Mouse (Mus musculus): ENCODE data around the gene Zcwpw1. TPM values are rescaled to one million over a fixed set of nuclear protein-coding genes. Genes with fewer than 3 reads are reported as not detected.
A peak's percentile ranks its signal among the peaks of the same experiment; 100 is the strongest.

The Zcwpw1 gene
- total RNA-seq, 2 experiments from 2014 or later, result 5.7 to 8.1 TPM

DNA sequence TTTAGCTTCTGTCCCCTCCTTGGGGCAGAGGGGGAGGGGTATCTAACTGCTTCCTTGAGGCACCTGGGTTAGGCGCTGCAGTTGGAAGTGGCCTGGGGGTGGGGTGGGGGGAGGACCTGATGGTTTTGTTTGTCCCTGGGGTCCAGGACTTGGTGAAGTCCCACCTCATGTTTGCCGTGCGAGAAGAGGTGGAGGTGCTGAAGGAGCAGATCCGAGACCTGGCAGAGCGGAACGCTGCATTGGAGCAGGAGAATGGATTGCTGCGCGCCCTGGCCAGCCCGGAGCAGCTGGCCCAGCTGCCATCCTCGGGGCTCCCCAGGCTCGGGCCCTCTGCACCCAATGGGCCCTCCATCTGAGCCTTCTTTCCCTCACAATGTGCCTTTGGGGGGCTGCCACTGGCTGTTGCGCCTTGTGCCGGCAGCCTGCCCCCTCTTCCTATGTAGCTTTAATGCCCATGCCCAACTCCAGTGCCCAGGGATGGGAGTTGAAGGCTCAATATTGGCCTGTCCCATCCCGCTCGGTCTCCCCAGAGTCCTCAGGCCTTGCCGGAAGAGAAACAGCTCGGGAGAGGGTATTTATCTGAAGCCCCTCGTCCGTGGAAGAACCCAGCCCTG is 28.6 kb upstream of the Zcwpw1 start:
- peak overlapping the region; percentile 96 for H3K27ac ChIP-seq
- TF ChIP-seq CTCF (conservative IDR thresholded peaks at IDR 0.05), result no peak
- H3K4me3 ChIP-seq, result peak overlapping the region; percentile 59
- no peak for DNase-seq (ENCODE audit: low spot score in 2 of 2)

DNA sequence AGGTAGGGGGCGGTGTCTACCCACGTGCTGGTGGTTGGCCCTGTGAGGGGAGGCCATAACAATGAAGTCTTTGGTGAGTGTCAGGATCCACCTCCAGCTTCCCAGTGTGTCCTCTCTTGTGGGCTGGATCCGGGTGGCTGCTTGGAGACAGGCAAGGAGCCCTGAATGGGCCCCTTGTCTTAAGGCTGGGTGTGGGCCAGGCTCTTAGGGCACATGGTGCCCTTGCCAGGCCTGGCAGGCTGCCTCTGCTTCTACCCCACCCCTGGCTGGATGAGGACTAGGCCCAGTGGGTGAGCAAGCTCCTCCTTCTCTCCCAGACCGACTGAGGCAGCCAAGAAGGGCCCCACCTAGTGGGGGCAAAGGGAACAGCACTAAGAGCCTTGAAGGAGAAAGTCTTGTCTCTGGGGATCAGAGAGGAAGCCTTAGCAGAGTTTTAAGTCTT is 27.6 kb upstream of the Zcwpw1 start:
- TF ChIP-seq CTCF (conservative IDR thresholded peaks at IDR 0.05), result peak; percentile 90
- DNase-seq (ENCODE audit: low spot score in 2 of 2), result peak; percentile 86 to 92
- Histone ChIP-seq H3K4me3 (no peak overlapping the region), H3K27ac (peak overlapping the region; percentile 96)

DNA sequence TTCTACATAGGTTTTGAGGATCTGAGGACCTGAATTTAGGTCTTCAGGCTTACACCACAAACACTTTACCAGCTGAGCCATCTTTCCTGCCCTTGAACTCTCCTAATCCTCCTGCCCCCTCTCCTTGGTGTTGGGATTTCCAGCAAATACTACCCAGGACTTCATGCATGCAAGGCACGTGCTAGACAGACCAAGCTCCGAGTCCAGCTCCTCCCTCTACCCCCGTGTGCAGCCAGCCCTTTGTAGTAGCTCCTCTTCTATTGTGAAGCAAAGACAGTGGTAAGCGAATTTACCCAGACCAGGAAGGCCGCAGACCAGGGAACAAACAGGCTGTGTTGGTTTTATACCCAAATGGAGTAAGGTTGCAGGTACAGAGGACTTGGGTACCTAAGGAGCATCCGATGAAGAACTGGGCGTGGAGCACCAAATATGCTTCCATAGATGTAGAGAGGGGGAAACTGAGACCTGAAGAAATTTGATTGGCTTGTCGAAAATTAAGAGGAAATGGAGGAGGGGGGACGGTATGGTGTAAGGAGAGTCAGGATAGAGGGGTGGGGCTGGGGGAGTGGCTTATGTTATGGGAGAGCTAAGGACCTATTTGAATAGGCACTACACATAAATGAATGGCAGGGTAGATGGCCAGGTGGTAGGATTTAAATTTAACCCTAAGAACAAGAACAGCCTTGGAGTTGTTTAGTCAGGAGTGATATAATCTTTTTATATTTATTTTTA is 22.8 kb upstream of the Zcwpw1 start:
- Histone ChIP-seq H3K27ac (no peak overlapping the region), H3K4me3 (no peak overlapping the region)
- DNase-seq (ENCODE audit: low spot score in 2 of 2), result no peak
- TF ChIP-seq CTCF (conservative IDR thresholded peaks at IDR 0.05), result no peak

DNA sequence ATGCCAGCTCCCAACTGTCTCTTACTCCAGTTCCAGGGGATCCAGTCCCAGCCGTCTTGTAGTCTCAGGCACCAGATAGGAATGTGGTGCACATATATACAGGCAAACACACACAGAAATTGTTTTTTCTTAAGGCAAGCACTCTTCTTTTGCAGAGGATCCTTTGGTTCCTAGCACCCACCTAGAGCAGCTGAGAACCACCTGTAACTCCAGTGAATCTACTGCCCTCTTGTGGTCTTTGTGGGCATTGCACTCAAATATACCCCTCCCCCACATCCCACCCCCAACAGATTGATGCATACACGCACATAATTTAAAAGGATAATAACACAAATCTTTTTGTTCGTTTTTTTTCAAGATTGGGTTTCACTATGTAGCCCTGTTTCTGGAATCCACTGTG is 21.3 kb upstream of the Zcwpw1 start:
- peak; percentile 75 for TF ChIP-seq CTCF (conservative IDR thresholded peaks at IDR 0.05)
- DNase-seq (ENCODE audit: low spot score in 2 of 2), result no peak
- no peak overlapping the region for H3K4me3 ChIP-seq
- no peak overlapping the region for H3K27ac ChIP-seq

DNA sequence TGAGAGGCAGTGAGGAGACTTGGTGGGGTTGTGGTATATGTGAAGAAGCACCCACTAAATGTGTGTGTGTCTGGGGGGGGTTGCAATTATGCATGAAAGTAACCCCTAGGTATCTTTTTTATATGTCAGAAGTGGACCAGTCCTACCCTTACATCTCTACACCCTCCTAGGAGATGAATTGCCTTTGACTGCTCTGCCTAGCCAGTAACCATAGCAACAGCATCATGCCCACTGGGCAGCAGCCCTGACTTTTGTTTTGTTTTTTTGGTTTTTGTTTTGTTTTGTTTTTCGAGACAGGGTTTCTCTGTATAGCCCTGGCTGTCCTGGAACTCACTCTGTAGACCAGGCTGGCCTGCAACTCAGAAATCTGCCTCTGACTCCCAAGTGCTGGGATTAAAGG is 19.1 kb upstream of the Zcwpw1 start:
- TF ChIP-seq CTCF (conservative IDR thresholded peaks at IDR 0.05), result no peak
- Histone ChIP-seq H3K4me3 (no peak overlapping the region), H3K27ac (no peak overlapping the region)
- DNase-seq (ENCODE audit: low spot score in 2 of 2), result no peak

DNA sequence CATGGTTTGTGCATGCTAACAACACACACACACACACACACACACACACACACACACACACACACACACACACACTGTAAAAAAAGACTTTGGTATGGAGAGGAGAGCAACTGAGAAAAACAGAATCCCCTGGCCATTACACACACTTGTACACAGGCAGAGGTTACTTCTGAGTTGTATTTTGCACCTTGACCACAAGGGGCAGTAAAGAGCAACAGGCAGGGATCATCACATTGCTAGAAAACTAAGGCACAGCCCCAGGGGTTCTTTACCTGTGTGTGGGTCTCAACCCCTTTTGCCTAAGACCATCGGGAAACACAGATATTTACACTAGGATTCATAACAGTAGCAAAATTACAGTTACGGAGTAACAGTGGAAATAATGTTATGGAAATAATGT is 16.9 kb upstream of the Zcwpw1 start:
- DNase-seq (ENCODE audit: low spot score in 2 of 2), result no peak
- no peak overlapping the region for H3K4me3 ChIP-seq
- H3K27ac ChIP-seq, result no peak overlapping the region
- TF ChIP-seq CTCF (conservative IDR thresholded peaks at IDR 0.05), result peak; percentile 79

DNA sequence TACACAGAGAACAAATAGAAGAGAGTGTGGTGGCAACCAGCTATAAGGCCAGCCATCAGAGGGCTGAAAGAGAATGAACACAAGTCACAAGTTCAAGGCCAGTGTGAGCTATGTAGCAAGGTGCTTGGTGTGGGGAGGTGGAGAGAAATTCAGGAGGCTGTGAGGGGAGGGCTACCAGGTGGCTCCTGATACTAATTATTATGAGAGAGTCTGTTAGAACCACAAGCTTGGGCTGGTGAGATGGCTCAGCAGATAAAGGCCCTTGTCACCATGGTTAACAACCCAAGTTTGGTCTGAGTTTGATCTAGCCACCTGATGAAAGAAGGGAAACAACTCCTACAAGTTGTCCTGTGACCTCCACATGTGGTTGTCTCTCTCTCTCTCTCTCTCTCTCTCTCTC is 14.8 kb upstream of the Zcwpw1 start:
- H3K4me3 ChIP-seq, result no peak overlapping the region
- TF ChIP-seq CTCF (conservative IDR thresholded peaks at IDR 0.05), result no peak
- DNase-seq (ENCODE audit: low spot score in 2 of 2), result no peak
- H3K27ac ChIP-seq, result no peak overlapping the region

DNA sequence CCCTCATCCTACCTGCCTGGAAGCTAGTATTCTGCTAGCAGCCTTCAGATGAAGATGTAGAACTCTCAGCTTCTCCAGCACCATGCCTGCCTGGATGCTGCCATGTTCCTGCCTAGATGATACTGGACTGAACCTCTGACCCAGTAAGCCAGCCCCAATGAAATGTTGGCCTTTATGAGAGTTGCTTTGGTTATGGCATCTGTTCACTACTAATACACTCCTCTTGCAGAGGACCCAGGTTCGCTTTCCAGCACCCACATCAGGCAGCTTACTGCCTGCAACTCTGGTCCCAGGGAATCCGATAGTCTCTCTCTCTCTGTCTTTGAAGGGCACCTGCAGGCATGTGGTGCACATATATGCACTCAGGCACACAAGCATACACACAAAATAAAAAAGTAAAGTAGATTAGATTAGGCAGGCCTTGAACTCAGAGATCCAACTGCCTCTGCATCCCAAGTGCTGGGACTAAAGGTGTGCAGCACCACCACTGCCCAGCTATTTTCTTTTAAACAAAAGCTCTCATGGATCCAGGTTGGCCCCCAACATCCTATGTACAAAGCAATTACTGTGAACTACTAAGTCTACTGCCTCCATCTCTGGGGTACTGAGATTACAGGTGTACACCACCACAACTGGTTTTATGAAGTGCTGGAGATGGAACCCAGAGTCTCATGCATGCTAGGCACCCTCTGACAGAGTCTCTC is 11.9 kb upstream of the Zcwpw1 start:
- DNase-seq (ENCODE audit: low spot score in 2 of 2), result no peak
- H3K27ac ChIP-seq, result no peak overlapping the region
- TF ChIP-seq CTCF (conservative IDR thresholded peaks at IDR 0.05), result no peak

DNA sequence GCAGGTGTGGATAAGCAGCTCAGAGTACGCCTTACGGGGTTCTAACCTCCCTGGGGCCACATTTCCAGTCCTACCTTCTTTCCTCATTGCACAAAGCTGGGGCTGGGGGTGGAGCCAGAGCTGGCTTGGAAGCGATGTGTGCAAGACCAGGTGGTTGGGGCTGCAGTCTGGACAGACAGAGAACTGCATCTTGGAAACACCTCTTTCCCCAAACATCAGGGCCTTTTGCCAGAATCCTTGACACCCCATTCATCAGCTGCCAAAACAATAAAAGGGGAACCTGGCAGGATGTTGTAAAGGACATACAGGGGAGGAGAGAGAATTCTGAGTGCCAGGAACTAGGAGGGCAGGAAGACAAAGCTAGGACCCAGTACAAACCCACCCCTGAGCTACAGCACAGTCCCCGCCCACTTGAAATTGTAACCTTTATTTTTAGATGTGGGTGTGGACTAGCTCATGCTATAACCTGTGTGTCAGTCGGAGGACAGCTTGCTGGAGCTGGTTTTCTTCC is 11.1 kb upstream of the Zcwpw1 start:
- TF ChIP-seq CTCF (conservative IDR thresholded peaks at IDR 0.05), result no peak
- DNase-seq (ENCODE audit: low spot score in 2 of 2), result no peak

More for the DNA sequence above, 11.9 kb upstream of the Zcwpw1 start:
- no peak overlapping the region for H3K4me3 ChIP-seq

DNA sequence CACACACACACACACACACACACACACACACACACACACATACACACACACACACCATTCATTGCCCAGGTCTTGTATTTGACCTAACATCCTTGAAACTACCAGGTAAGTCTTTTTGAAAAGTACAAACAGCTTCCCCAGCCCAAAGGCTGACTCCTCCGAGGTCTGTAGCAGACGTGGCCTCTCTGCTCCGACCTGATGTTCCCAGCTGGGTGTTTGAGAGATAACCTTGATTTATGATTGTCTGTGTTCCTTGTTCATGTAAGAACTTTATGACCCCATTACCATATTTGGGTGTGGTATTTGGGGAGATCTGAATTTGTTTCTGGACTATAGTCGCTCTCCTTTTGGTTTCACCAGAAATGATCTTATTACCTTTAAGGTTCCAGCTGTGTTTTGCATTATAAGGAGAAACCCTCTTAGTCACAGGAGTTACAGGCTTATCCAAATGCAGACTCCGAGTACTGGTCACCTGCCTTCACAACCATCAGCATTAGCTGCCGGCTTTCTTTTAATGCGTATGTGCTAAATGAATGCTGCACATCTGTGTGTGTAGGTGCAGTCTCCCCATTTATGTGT is 10.2 kb upstream of the Zcwpw1 start:
- DNase-seq (ENCODE audit: low spot score in 2 of 2), result no peak
- Histone ChIP-seq H3K4me3 (no peak overlapping the region), H3K27ac (no peak overlapping the region)
- TF ChIP-seq CTCF (conservative IDR thresholded peaks at IDR 0.05), result no peak

More for the DNA sequence above, 11.1 kb upstream of the Zcwpw1 start:
- Histone ChIP-seq H3K4me3 (no peak overlapping the region), H3K27ac (no peak overlapping the region)

DNA sequence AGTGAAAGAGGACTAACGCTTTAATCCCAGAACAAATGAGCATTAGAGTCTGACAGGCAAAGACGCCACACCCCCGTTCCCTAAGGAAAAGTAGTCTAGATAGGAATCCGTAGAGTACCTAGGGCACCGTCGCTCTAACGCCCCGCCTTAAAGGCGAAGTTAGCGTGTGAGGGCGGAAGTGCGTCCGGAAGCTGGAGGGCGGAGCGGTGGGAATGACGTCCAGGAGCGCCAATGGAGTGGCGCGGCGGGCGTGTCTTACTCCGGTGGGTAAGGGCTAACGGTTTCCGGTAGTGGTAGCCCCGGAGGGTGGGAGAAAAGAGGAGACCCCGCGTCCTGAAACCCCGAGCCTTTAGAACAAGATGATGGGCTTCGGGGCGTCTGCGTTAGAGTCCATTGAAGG is 9.0 kb upstream of the Zcwpw1 start, which contains the start of gene Ppp1r35:
Ppp1r35 (plus strand) TSS at position 215 of the 400 bp plus-strand sequence.
- TF ChIP-seq CTCF (conservative IDR thresholded peaks at IDR 0.05), result no peak
- DNase-seq (ENCODE audit: low spot score in 2 of 2), result peak; percentile 96 to 97
- Histone ChIP-seq H3K27ac (peak within 1 kb of the TSS; percentile 96), H3K4me3 (peak within 1 kb of the TSS; percentile 84)

DNA sequence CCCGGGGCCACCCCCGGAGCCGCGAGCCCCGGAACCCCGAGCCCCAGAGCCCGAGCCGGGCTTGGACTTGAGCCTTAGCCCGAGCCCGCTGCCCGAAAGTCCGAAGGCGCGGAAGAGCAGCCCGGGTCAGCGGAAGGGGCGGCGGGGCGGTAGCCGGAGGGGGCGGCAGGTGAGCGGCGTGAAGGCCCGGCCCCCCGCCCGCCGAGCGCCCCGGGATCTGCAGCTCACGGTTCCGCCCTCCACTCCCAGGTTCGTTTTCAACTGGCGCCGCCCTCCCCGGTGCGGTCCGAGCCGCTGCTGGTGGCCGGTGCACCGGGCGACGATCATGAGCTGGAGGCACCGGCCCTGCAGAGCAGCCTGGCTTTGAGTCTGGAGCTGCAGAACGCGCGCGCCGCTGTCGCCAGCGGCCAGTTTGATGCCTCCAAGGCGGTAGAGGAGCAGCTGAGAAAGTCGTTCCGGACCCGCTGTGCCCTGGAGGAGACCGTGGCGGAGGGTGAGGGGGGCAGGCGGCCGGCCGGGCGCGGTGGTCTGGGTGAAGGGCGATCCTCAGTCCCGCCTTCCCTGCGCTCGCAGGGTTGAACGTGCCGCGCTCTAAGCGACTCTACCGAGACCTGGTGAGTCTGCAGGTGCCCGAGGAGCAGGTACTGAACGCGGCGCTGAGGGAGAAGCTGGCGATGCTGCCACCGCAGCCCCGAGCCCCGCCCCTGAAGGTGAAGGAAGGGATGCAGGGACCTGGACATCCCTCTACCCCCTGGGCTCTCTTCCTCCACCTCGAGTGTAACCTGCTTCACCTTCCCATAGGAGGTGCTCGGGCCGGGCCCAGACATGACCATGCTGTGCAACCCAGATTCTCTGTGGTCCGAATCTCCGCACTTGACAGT is 8.3 kb upstream of the Zcwpw1 start:
- no peak for DNase-seq (ENCODE audit: low spot score in 2 of 2)
- TF ChIP-seq CTCF (conservative IDR thresholded peaks at IDR 0.05), result no peak
- H3K27ac ChIP-seq, result peak overlapping the region; percentile 96
- H3K4me3 ChIP-seq, result peak overlapping the region; percentile 84

Data from layer of hippocampus, adult 2 months (tissue).